Mouse (Mus musculus) forebrain, embryonic 15.5 days (tissue): ENCODE measurements around the gene Topbp1. TPM values are rescaled to one million over a fixed set of nuclear protein-coding genes. Genes with fewer than 3 reads are reported as not detected.

Experiments used
- ATAC-seq: fragments of 200-750 bp; cut with Nextera tagmentation; replicated peaks from 2 replicates; pipeline ENCODE4 v1.8.0; 2017; ENCODE audit warnings: mild to moderate bottlenecking, moderate TSS enrichment, moderate library complexity
- H3K27ac ChIP-seq: fragments of 300-500 bp; sonication (generic); replicated peaks from 2 replicates; pipeline ENCODE4 v1.5.1; 2015; ENCODE audit warnings: mild to moderate bottlenecking, inconsistent platforms
- H3K27me3 ChIP-seq: fragments of 300-500 bp; sonication (generic); 2 replicates; pipeline ENCODE4 v1.6.1; 2015; ENCODE audit warnings: inconsistent platforms
- H3K36me3 ChIP-seq: fragments of 300-500 bp; sonication (generic); 2 replicates; pipeline ENCODE4 v1.6.1; 2015; ENCODE audit warnings: mild to moderate bottlenecking, inconsistent platforms
- H3K4me1 ChIP-seq: fragments of 300-500 bp; sonication (generic); 2 replicates; pipeline ENCODE4 v1.6.1; 2015; ENCODE audit warnings: inconsistent platforms
- H3K4me2 ChIP-seq: fragments of 300-500 bp; sonication (generic); replicated peaks from 2 replicates; pipeline ENCODE4 v1.6.1; 2015; ENCODE audit warnings: mild to moderate bottlenecking, inconsistent platforms
- H3K4me3 ChIP-seq: fragments of 300-500 bp; sonication (generic); 2 replicates; pipeline ENCODE4 v1.5.1; 2015; ENCODE audit warnings: mild to moderate bottlenecking, inconsistent platforms
- H3K9ac ChIP-seq: fragments of 300-500 bp; sonication (generic); replicated peaks from 2 replicates; pipeline ENCODE4 v1.6.1; 2015; ENCODE audit warnings: mild to moderate bottlenecking, inconsistent platforms
- H3K9me3 ChIP-seq: fragments of 300-500 bp; sonication (generic); 2 replicates; pipeline ENCODE4 v1.6.1; 2016; ENCODE audit warnings: inconsistent platforms
- WGBS: fragments of 180-500 bp; shearing (Covaris S2); methylation state at CpG from one replicate; pipeline ENCODE4 v1.1.7; 2015; ENCODE audit warnings: mixed read lengths; 5-methylcytosine and 5-hydroxymethylcytosine counted together
- polyA plus RNA-seq: library from polyadenylated mRNA; unstranded; fragments of >200 nt; fragmentation: Nextera tagmentation; extraction: Ambion mirVana; gene quantifications from 2 replicates; pipeline ENCODE4 v1.2.1, GENCODE M21; 2015

The Topbp1 gene
- polyA plus RNA-seq, 1 experiment from 2014 or later: 38.4 TPM

DNA sequence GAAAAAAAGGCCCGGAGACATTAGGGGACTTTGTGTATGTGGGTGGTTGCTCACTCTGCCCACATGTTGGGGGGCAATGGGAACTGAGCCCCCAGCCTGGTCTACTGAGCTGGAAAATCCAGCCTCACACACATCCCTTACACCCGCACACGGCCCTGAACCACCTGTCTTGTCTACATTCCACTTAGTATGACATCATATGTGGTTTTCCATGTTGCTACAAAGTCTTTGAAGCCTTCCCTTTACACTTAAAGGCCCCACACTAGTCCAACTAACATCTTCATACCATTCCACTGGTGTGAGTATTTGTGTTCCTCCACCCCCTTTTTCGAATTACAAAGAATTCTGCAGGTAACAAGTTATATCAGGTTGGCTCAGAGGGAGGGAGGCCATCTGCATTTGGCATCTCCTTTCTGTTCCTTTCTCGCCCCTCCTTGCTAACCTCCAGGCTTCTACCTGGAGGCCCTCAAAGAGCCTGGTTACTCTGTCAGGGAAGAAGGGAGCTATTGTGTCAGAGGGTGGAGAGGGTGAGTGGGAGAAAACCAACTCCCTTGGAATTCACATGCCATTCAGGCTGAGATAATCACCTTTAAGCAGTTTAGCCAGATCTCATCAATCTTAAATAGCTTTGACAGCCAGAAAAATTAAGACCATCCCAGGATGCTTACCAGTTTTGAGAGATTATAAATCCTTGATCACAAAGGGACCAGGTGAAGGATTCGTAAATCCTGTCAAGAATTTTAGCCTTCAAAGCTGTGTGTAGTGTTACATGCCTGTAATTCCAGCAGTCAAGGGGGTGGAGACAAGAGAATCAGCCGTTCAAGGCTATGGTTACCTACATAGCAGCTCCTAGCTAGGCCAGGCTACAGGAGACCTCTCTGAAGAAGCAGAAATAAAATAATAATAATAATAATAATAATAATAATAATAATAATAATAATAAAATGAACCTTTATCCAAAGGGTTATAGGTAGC lies 71.6 kb downstream of the Topbp1 start:
- Histone ChIP-seq H3K9ac (no peak overlapping the region), H3K9me3 (no peaks in the 10 kb centered on the region), H3K4me2 (no peak overlapping the region), H3K4me3 (no peak overlapping the region), H3K27ac (no peak overlapping the region), H3K27me3 (no peaks in the 10 kb centered on the region), H3K36me3 (no peaks in the 10 kb centered on the region), H3K4me1 (no peaks in the 10 kb centered on the region)
- 72% methylated on average over 7 of the region's 7 CpGs for WGBS
- ATAC-seq: no peak

DNA sequence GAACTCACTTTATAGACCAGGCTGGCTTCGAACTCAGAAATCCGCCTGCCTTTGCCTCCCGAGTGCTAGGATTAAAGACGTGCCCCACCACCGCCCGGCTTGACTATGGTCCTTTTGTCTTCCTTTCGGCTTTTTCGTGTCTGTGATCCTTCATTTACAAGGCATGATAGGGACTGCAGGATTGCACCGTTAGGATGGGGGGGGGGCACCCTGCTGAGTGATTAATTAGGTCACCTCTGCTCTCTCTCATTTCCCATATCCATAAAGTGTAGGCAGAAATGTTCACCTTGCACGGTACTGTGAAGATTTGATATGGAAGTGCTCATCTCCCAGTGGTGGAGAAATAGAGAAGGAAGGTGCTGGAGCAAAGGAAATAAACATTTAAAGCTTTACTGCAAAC lies 73.7 kb downstream of the Topbp1 start:
- no peak overlapping the region for H3K4me2 ChIP-seq
- no peaks in the 10 kb centered on the region for H3K27me3 ChIP-seq
- no peak overlapping the region for H3K9ac ChIP-seq
- H3K4me1 ChIP-seq: no peaks in the 10 kb centered on the region
- H3K4me3 ChIP-seq: no peak overlapping the region
- WGBS: 39% methylated on average over 10 of the region's 10 CpGs
- no peaks in the 10 kb centered on the region for H3K36me3 ChIP-seq
- no peaks in the 10 kb centered on the region for H3K9me3 ChIP-seq
- ATAC-seq: no peak
- H3K27ac ChIP-seq: no peak overlapping the region

DNA sequence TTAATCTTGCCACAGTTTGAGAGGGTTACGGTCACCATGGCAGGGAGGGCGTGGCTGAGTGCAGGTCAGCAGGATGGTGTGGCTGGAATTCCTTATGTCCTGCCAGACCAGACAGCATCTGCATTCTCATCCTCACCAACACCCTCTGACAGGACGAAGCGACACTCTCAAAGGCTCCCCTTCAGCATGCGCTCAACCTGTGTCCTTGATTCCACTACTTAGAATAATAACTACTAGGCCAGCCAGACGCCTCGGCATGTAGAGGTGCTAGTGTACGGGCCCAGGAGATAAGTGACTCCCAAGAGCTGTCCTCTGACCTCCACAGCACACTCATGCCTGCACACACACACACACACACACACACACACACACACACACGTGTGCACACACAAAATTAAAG lies 74.2 kb downstream of the Topbp1 start:
- Histone ChIP-seq H3K36me3 (no peaks in the 10 kb centered on the region), H3K9ac (no peak overlapping the region), H3K4me3 (no peak overlapping the region), H3K27me3 (no peaks in the 10 kb centered on the region), H3K4me2 (no peak overlapping the region), H3K27ac (no peak overlapping the region), H3K9me3 (no peaks in the 10 kb centered on the region), H3K4me1 (no peaks in the 10 kb centered on the region)
- no peak for ATAC-seq
- 78% methylated on average over 9 of the region's 9 CpGs for WGBS

DNA sequence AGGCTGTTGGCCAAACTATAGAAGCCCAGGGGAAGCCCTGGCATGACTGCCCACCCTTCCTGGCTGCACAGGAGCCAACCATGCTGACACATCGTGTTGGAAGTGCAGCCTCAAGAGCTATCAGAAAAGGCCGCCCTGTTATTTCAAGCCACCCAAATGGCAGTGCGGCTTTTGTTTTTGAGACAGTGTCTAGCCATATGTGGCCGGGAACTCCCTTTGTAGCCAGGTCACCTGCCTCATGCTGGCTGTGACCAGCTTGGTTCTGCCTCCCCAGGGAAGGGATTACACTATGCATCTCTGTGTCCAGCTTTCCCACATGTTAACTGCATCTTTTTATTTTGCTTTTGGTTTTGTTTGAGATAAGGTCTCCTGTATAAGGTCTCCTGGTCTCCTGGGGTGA lies 75.6 kb downstream of the Topbp1 start:
- no peak for ATAC-seq
- no peak overlapping the region for H3K4me2 ChIP-seq
- no peak overlapping the region for H3K27ac ChIP-seq
- 79% methylated on average over 4 of the region's 4 CpGs for WGBS
- no peaks in the 10 kb centered on the region for H3K27me3 ChIP-seq
- H3K36me3 ChIP-seq: no peaks in the 10 kb centered on the region
- H3K9ac ChIP-seq: no peak overlapping the region
- no peaks in the 10 kb centered on the region for H3K9me3 ChIP-seq
- no peak overlapping the region for H3K4me3 ChIP-seq
- no peaks in the 10 kb centered on the region for H3K4me1 ChIP-seq

DNA sequence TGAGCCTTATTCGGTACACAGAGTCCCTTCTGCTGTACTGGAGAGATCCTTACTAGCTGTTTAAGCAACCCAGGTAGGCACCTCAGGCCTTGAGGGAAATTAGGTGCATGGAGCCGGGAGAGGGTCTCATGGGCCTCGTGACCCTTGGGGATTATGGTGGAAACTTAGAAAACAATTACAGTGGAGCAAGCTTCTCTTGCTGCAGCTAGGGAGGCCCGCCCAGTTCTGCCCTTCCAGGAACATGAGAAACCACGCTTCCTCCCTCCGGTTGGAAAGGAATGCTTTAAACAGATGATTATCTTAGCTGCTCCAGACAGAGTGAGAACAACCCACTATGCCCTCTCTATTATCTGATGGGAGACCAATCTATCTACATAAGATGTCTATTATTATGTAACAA lies 78.0 kb downstream of the Topbp1 start:
- no peaks in the 10 kb centered on the region for H3K27me3 ChIP-seq
- no peak overlapping the region for H3K4me2 ChIP-seq
- H3K4me3 ChIP-seq: no peak overlapping the region
- no peak overlapping the region for H3K9ac ChIP-seq
- no peak overlapping the region for H3K27ac ChIP-seq
- H3K4me1 ChIP-seq: 0 out of 2 replicates have a peak, but pooled peaks cover 12% of the 10 kb centered on the region
- WGBS: 75% methylated on average over 6 of the region's 6 CpGs
- H3K36me3 ChIP-seq: no peaks in the 10 kb centered on the region
- ATAC-seq: no peak
- no peaks in the 10 kb centered on the region for H3K9me3 ChIP-seq

DNA sequence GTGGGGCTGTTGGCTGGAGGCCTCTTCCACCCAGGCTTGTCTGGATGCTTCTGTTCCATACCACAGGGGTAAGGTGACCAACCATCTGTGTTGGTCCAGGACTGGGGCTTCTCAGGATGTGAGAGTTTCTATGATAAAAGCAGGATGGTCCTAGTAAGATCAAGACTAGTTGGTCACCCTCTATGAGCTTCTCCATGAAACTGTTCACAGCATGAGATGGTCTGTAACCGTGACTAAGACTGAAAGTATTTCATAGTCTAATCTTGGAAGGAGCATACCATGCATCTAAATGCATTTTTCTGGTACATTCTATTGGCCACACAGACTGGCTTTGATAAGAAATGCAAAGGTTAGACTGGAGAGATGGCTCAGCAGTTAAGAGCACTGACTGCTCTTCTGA lies 78.6 kb downstream of the Topbp1 start:
- no peak for ATAC-seq
- H3K36me3 ChIP-seq: no peaks in the 10 kb centered on the region
- H3K4me3 ChIP-seq: no peak overlapping the region
- 0 out of 2 replicates have a peak, but pooled peaks cover 12% of the 10 kb centered on the region for H3K4me1 ChIP-seq
- 88% methylated on average over 1 of the region's 1 CpGs for WGBS
- no peak overlapping the region for H3K4me2 ChIP-seq
- no peak overlapping the region for H3K9ac ChIP-seq
- H3K9me3 ChIP-seq: no peaks in the 10 kb centered on the region
- H3K27ac ChIP-seq: no peak overlapping the region
- H3K27me3 ChIP-seq: no peaks in the 10 kb centered on the region

DNA sequence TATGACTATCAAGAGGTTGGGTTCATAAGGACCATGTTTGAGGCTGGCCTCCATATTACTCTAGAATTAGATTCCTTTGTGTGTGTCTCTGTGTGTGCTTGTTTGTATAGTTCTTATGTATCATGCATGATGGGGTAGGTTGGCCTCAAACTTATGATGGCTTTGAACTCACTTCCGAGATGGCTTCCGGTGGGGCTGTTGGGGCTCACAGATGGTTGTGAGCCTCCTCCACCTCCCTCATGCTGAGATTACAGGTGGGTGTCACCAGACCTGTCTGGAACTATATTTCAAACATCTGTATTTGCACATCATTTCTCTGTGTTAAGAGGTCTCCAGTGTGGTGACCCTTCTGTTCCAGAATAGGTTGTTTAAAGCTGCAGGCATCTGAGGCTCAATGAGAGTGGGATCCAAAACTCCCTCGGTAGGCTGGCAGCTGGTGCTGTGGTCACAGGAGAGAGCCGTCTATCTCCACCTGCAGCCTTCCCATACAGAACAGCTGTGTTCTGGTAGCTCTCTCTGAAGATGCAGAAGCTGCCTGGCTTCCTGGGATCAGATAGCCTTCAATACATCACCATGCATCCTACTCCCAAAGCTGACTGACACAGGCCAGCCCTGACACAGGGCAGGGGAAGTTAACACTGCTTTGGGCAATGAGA lies 79.3 kb downstream of the Topbp1 start:
- Histone ChIP-seq H3K4me3 (no peak overlapping the region), H3K9ac (no peak overlapping the region), H3K36me3 (no peaks in the 10 kb centered on the region), H3K4me2 (no peak overlapping the region), H3K4me1 (0 out of 2 replicates have a peak, but pooled peaks cover 12% of the 10 kb centered on the region), H3K9me3 (no peaks in the 10 kb centered on the region), H3K27ac (no peak overlapping the region), H3K27me3 (no peaks in the 10 kb centered on the region)
- no peak for ATAC-seq
- 97% methylated on average over 4 of the region's 4 CpGs for WGBS

DNA sequence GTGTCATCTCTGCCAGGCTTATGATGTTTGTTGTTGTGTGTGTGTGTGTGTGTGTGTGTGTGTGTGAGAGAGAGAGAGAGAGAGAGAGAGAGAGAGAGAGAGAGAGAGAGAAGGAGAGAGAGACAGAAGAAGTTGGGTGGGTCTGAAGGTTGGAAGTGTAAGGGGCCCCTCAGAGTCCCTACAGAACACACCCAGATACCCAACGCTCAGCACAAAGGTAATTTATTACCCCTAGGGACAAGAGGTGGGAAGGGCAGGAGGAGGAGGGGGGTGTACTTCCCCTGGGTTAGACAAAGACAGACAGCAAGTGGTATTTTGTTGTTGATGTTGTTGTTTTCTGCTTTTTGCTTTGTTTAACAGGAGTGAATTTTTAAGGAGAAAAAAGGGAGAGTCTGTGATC lies 80.6 kb downstream of the Topbp1 start:
- Histone ChIP-seq H3K36me3 (no peaks in the 10 kb centered on the region), H3K9me3 (no peaks in the 10 kb centered on the region), H3K27ac (no peak overlapping the region), H3K27me3 (no peaks in the 10 kb centered on the region), H3K4me1 (0 out of 2 replicates have a peak, but pooled peaks cover 12% of the 10 kb centered on the region), H3K9ac (no peak overlapping the region), H3K4me3 (no peak overlapping the region), H3K4me2 (no peak overlapping the region)
- ATAC-seq: no peak
- 18% methylated on average over 1 of the region's 1 CpGs for WGBS

DNA sequence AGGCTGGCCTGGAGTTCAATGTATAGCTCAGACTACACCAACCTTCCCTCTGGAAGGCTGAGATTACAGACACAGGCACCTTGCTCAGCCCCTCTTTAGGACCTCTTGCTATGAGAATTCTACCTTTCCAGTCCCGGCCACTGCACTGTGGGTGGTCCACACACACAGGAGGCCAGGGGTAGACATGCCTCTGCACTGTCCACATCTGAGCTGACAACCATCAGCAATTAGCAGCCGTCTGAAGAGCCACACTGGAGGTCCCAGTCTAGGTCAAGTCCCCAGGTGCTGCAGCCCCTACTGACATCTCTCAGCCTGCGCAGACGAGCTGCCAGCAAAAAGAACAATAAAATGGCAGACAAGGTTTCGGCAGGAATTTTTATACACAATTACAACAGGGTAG lies 81.6 kb downstream of the Topbp1 start:
- H3K9me3 ChIP-seq: no peaks in the 10 kb centered on the region
- H3K27ac ChIP-seq: no peak overlapping the region
- H3K4me2 ChIP-seq: no peak overlapping the region
- 0 out of 2 replicates have a peak, but pooled peaks cover 12% of the 10 kb centered on the region for H3K4me1 ChIP-seq
- H3K27me3 ChIP-seq: no peaks in the 10 kb centered on the region
- H3K36me3 ChIP-seq: no peaks in the 10 kb centered on the region
- no peak overlapping the region for H3K9ac ChIP-seq
- H3K4me3 ChIP-seq: no peak overlapping the region
- no peak for ATAC-seq
- 37% methylated on average over 5 of the region's 5 CpGs for WGBS

DNA sequence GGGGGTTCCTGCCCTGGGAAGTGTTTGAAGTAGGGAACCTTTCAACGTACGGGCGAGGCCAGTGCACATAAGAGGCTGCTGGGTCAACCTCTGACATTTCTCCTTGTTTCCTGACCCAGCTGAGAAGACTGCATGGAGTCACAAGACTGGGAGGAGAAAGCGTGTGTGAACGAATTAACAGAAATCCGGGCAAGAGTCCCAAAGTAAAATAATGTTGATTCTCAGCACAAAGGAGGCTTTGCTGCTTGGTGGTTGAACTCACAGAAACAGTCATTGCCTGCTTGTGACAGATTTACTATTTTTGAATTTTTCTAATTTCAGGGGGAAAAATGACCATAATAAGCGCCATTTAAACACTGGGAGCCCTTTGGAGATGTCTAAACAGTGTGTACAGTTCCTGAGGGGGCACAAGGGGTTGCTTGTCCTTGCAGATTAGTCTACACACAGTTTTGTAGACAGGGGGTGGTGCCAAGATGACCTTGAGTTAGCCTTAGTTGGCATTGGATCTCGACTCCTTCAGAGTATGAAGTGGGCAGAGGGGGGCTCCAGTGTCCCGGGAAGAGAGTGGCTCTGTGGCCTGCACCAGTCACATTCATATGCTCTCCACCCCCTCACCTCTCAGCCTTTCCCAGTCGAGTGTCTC lies 82.1 kb downstream of the Topbp1 start:
- 57% methylated on average over 10 of the region's 10 CpGs for WGBS
- Histone ChIP-seq H3K9ac (no peak overlapping the region), H3K4me1 (0 out of 2 replicates have a peak, but pooled peaks cover 12% of the 10 kb centered on the region)

DNA sequence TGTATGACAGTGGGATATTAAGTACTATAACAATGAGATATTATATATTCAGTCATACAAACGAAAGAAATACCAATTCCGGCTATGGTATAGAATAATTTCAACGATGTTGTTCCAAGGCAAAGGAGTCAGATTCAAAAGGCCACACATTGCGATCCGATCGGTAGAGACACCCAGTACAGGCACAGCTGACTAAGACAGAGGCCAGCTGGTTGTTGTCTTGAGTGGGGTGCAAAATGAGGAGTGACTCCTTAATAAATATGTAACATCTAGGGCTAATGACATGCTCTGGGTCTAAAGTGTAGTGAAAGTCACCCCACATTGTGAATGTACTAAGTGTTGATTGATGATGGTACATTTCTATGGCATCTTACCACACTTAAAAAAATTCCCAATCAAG lies 84.2 kb downstream of the Topbp1 start:
- no peak overlapping the region for H3K4me3 ChIP-seq
- H3K4me1 ChIP-seq: 0 out of 2 replicates have a peak, but pooled peaks cover 12% of the 10 kb centered on the region
- no peaks in the 10 kb centered on the region for H3K9me3 ChIP-seq
- H3K9ac ChIP-seq: no peak overlapping the region
- no peak for ATAC-seq
- no peak overlapping the region for H3K27ac ChIP-seq
- H3K36me3 ChIP-seq: no peaks in the 10 kb centered on the region
- no peak overlapping the region for H3K4me2 ChIP-seq
- WGBS: 97% methylated on average over 6 of the region's 6 CpGs
- H3K27me3 ChIP-seq: no peaks in the 10 kb centered on the region

More for the DNA sequence above, 82.1 kb downstream of the Topbp1 start:
- H3K27me3 ChIP-seq: no peaks in the 10 kb centered on the region
- H3K4me2 ChIP-seq: no peak overlapping the region
- no peaks in the 10 kb centered on the region for H3K36me3 ChIP-seq
- no peak for ATAC-seq
- H3K27ac ChIP-seq: no peak overlapping the region
- no peaks in the 10 kb centered on the region for H3K9me3 ChIP-seq
- H3K4me3 ChIP-seq: no peak overlapping the region

DNA sequence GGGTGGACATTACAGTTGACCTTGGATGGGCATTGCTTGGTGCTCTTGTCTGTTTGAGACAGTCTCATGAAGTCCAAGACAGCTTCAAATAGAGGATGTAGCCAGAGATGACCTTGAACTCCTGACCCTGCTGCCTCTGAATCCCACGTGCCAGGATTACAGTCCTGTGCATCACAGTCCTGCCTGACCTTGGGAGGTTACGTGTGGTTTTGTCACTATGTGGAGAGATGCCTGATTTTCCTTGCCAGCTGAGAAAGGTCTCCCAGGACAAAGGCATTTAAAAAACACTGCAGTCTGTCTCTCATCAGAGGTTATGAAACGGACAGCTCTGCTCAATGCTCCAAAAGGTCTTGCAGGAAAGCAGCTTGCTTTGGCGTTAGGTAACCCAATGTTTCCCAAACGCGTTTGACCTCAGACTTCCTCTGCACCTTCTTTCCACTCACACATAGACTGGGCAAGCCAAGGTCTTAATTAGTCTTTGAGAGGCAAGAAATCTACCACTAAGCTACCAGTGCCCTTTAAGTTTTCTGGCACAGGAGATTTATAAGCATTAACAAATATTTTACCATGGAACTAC lies 86.9 kb downstream of the Topbp1 start:
- no peak overlapping the region for H3K4me2 ChIP-seq
- 80% methylated on average over 6 of the region's 6 CpGs for WGBS

More for the DNA sequence above, 86.9 kb downstream of the Topbp1 start:
- H3K27me3 ChIP-seq: no peaks in the 10 kb centered on the region
- no peak for ATAC-seq
- H3K36me3 ChIP-seq: no peaks in the 10 kb centered on the region
- H3K27ac ChIP-seq: no peak overlapping the region
- H3K4me1 ChIP-seq: 0 out of 2 replicates have a peak, but pooled peaks cover 8% of the 10 kb centered on the region
- H3K4me3 ChIP-seq: no peak overlapping the region
- no peak overlapping the region for H3K9ac ChIP-seq
- H3K9me3 ChIP-seq: no peaks in the 10 kb centered on the region
